Mouse (Mus musculus): Measurements from ENCODE around the gene Tmem132b.

DNA sequence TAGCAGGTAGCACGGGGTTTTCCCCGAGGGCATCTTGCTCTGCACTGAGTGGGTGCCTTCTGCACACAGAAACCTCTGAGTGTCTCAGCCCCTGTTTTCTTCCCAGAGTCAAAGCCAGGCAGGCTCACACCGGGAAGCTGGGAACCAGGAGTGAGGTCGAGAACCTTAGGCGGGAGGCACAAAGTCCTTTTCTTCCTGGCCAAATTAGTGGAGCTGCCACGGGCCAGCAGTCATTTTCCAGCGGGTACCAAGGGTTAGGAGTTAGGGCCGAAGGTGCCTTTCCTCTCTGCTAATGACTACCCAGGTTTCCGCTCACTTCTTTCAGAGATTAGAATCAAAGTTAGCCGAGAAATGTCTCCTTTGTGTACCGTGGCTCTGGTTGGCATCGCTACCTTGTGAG is 75.6 kb downstream of the Tmem132b start:
- TF ChIP-seq GATA1 (IDR thresholded peaks at IDR 0.05; ENCODE audit: borderline replicate concordance, low read length) (no peak), FLI1 (IDR thresholded peaks at IDR 0.05; ENCODE audit: low read length) (no peak)
